Mouse (Mus musculus): Measurements from ENCODE around the gene Helz. TPM values are rescaled to one million over a fixed set of nuclear protein-coding genes. Genes with fewer than 3 reads are reported as not detected.

Helz gene
- polyA plus RNA-seq, 2 experiments, result 15.9 to 21.6 TPM

DNA sequence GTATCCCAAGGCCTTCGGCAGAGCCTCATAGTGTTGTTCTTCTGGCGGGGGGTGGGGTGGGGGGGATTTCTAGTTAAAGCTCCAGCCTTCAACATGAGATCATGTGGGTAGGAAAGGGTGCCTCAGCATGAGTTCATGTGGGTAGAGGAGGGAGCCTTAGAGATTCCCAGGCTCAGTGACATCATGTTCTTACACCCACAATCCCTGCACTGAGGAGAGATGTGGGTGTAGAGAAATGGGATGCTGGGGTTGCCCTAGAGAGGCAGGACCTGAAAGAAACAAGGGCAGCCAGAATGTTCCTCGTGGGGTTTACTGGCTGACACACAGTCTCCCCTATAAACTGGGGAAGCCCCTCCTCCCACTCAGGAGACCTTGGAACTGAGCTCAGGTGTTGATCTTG, 162.6 kb downstream of the Helz start:
- 27% methylated on average over 3 of the region's 3 CpGs for WGBS
- Histone ChIP-seq H3K4me2 (replicated peaks; ENCODE audit: low read depth, low read length, severe bottlenecking) (no peak overlapping the region), H3K27me3 (ENCODE audit: control insufficient read depth, insufficient read depth, low read length) (no peaks in the 10 kb centered on the region), H3K9ac (ENCODE audit: low read depth, low read length, severe bottlenecking) (no peak overlapping the region), H3K4me1 (ENCODE audit: control insufficient read depth, insufficient read depth, low read length) (peaks cover 8% of the 10 kb centered on the region), H3K9me3 (ENCODE audit: control insufficient read depth, low read length) (no peaks in the 10 kb centered on the region), H3K27ac (replicated peaks; ENCODE audit: low read depth, low read length) (no peak overlapping the region), H3K36me3 (ENCODE audit: control insufficient read depth, insufficient read depth, low read length) (no peaks in the 10 kb centered on the region), H3K4me3 (replicated peaks; ENCODE audit: low read length) (no peak overlapping the region)
- DNase-seq (ENCODE audit: low spot score), result no peak
- peak; percentile 41; the same call in 1 of the 2 replicates for ATAC-seq (ENCODE audit: low FRiP score, low read depth)
- no peak for TF ChIP-seq POLR2A (IDR thresholded peaks at IDR 0.05; ENCODE audit: borderline replicate concordance, extremely low read depth, insufficient read depth, insufficient read length)

- ATAC-seq (ENCODE audit: low FRiP score, low read depth), result no peak
- H3K4me1 ChIP-seq (ENCODE audit: control insufficient read depth, insufficient read depth, low read length), result peaks cover 8% of the 10 kb centered on the region
- 79% methylated on average over 7 of the region's 7 CpGs for WGBS
These were observed 166.6 kb downstream of the Helz start for GRCm38 (mm10) chr11:107714368-107714767.

DNA sequence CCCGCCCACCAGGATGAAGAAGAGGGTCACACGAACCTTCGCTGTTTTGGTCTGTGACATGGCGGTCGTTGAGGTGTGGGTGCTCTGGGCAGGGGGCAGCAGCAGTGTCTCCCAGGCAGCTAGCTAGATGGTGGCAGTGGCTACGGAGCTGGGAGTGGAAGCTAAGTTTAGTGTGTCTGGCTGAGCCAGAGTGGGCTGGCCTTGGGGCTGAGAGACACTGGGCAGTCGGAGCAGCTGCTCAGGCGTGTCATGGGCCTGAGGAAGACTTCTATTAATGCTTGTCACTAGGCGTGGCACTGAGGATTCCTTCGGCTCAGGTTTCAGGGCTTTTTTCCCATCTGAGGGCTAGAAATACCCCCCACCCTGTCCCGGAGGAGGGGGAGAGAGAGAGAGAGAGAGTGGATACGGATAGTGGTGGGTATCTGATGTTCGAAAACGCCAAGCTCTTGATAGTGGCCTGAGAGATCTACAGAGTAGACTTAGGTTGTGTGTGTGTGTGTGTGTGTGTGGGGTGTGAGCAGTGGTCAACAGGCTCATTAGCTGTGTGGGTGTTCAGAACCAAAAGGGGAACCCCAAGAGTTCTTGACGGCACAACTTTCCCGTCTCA, 168.7 kb downstream of the Helz start, which contains the start of gene Cacng1:
Cacng1 (minus strand) TSS at position 191 of the 607 bp plus-strand sequence.
- H3K9ac ChIP-seq (ENCODE audit: low read depth, low read length, severe bottlenecking), result no peak within 1 kb of the TSS
- no peak within 1 kb of the TSS for H3K27ac ChIP-seq (replicated peaks; ENCODE audit: low read depth, low read length)
- peak; percentile 73 for ATAC-seq (ENCODE audit: low FRiP score, low read depth)
- peak; percentile 25 for DNase-seq (ENCODE audit: low spot score)
- H3K4me2 ChIP-seq (replicated peaks; ENCODE audit: low read depth, low read length, severe bottlenecking), result no peak within 1 kb of the TSS
- H3K4me3 ChIP-seq (replicated peaks; ENCODE audit: low read length), result no peak within 1 kb of the TSS
- no peaks in the 10 kb centered on the region for H3K27me3 ChIP-seq (ENCODE audit: control insufficient read depth, insufficient read depth, low read length)
- WGBS, result 75% methylated on average over 16 of the region's 16 CpGs
- TF ChIP-seq POLR2A (IDR thresholded peaks at IDR 0.05; ENCODE audit: borderline replicate concordance, extremely low read depth, insufficient read depth, insufficient read length), result no peak
- H3K36me3 ChIP-seq (ENCODE audit: control insufficient read depth, insufficient read depth, low read length), result no peaks in the 10 kb centered on the region
- no peaks in the 10 kb centered on the region for H3K9me3 ChIP-seq (ENCODE audit: control insufficient read depth, low read length)
- no peaks in the 10 kb centered on the region for H3K4me1 ChIP-seq (ENCODE audit: control insufficient read depth, insufficient read depth, low read length)

More at GRCm38 (mm10) chr11:107714368-107714767, 166.6 kb downstream of the Helz start:
- Histone ChIP-seq H3K9ac (ENCODE audit: low read depth, low read length, severe bottlenecking) (no peak overlapping the region), H3K4me3 (replicated peaks; ENCODE audit: low read length) (no peak overlapping the region), H3K9me3 (ENCODE audit: control insufficient read depth, low read length) (no peaks in the 10 kb centered on the region), H3K4me2 (replicated peaks; ENCODE audit: low read depth, low read length, severe bottlenecking) (no peak overlapping the region), H3K27me3 (ENCODE audit: control insufficient read depth, insufficient read depth, low read length) (no peaks in the 10 kb centered on the region), H3K36me3 (ENCODE audit: control insufficient read depth, insufficient read depth, low read length) (no peaks in the 10 kb centered on the region), H3K27ac (replicated peaks; ENCODE audit: low read depth, low read length) (no peak overlapping the region)
- no peak for DNase-seq (ENCODE audit: low spot score)
- TF ChIP-seq POLR2A (IDR thresholded peaks at IDR 0.05; ENCODE audit: borderline replicate concordance, extremely low read depth, insufficient read depth, insufficient read length), result no peak

- no peak overlapping the region for H3K9ac ChIP-seq (ENCODE audit: low read depth, low read length, severe bottlenecking)
- no peaks in the 10 kb centered on the region for H3K36me3 ChIP-seq (ENCODE audit: control insufficient read depth, insufficient read depth, low read length)
- H3K9me3 ChIP-seq (ENCODE audit: control insufficient read depth, low read length), result no peaks in the 10 kb centered on the region
- H3K27me3 ChIP-seq (ENCODE audit: control insufficient read depth, insufficient read depth, low read length), result no peaks in the 10 kb centered on the region
- no peak for TF ChIP-seq POLR2A (IDR thresholded peaks at IDR 0.05; ENCODE audit: borderline replicate concordance, extremely low read depth, insufficient read depth, insufficient read length)
- no peak overlapping the region for H3K4me2 ChIP-seq (replicated peaks; ENCODE audit: low read depth, low read length, severe bottlenecking)
- no peak overlapping the region for H3K4me3 ChIP-seq (replicated peaks; ENCODE audit: low read length)
- no peaks in the 10 kb centered on the region for H3K4me1 ChIP-seq (ENCODE audit: control insufficient read depth, insufficient read depth, low read length)
- no peak overlapping the region for H3K27ac ChIP-seq (replicated peaks; ENCODE audit: low read depth, low read length)
- WGBS, result 88% methylated on average over 9 of the region's 9 CpGs
- ATAC-seq (ENCODE audit: low FRiP score, low read depth), result no peak
- DNase-seq (ENCODE audit: low spot score), result no peak
These were observed 172.7 kb downstream of the Helz start for GRCm38 (mm10) chr11:107720264-107721021.

GRCm38 (mm10) chr11:107721057-107721456, 173.3 kb downstream of the Helz start:
- WGBS, result 82% methylated on average over 7 of the region's 7 CpGs
- H3K4me1 ChIP-seq (ENCODE audit: control insufficient read depth, insufficient read depth, low read length), result no peaks in the 10 kb centered on the region
- H3K9ac ChIP-seq (ENCODE audit: low read depth, low read length, severe bottlenecking), result no peak overlapping the region
- no peak for TF ChIP-seq POLR2A (IDR thresholded peaks at IDR 0.05; ENCODE audit: borderline replicate concordance, extremely low read depth, insufficient read depth, insufficient read length)
- H3K27me3 ChIP-seq (ENCODE audit: control insufficient read depth, insufficient read depth, low read length), result no peaks in the 10 kb centered on the region
- H3K27ac ChIP-seq (replicated peaks; ENCODE audit: low read depth, low read length), result no peak overlapping the region
- no peak for DNase-seq (ENCODE audit: low spot score)
- ATAC-seq (ENCODE audit: low FRiP score, low read depth), result no peak
- H3K9me3 ChIP-seq (ENCODE audit: control insufficient read depth, low read length), result no peaks in the 10 kb centered on the region
- no peak overlapping the region for H3K4me3 ChIP-seq (replicated peaks; ENCODE audit: low read length)
- H3K36me3 ChIP-seq (ENCODE audit: control insufficient read depth, insufficient read depth, low read length), result no peaks in the 10 kb centered on the region
- H3K4me2 ChIP-seq (replicated peaks; ENCODE audit: low read depth, low read length, severe bottlenecking), result no peak overlapping the region
